Mouse (Mus musculus) forebrain, postnatal 0 days (tissue): ENCODE measurements around the gene Efcab11. TPM values are rescaled to one million over a fixed set of nuclear protein-coding genes. Genes with fewer than 3 reads are reported as not detected.

Experiments used
- ATAC-seq: fragments of 200-750 bp; cut with Nextera tagmentation; 2 replicates; pipeline ENCODE4 v1.8.0; 2017; ENCODE audit warnings: mild to moderate bottlenecking, moderate library complexity
- DNase-seq: peaks from one replicate; pipeline ENCODE4 v3.0.0-alpha.2; 2015
- H3K27ac ChIP-seq: fragments of 300-500 bp; sonication (generic); 2 replicates; pipeline ENCODE4 v1.5.1; 2014; ENCODE audit warnings: low read depth, mild to moderate bottlenecking, antibody characterized with exemption, low read length, moderate library complexity, mixed read lengths
- H3K27me3 ChIP-seq: fragments of 300-500 bp; sonication (generic); 2 replicates; pipeline ENCODE4 v1.6.1; 2014; ENCODE audit warnings: mild to moderate bottlenecking, low read length, mixed read lengths; ENCODE audit not compliant: insufficient read depth
- H3K36me3 ChIP-seq: fragments of 300-500 bp; sonication (generic); 2 replicates; pipeline ENCODE4 v1.6.1; 2014; ENCODE audit warnings: mild to moderate bottlenecking, moderate library complexity; ENCODE audit not compliant: insufficient read depth
- H3K4me1 ChIP-seq: fragments of 300-500 bp; sonication (generic); 2 replicates; pipeline ENCODE4 v1.6.1; 2014; ENCODE audit warnings: antibody characterized with exemption; ENCODE audit not compliant: insufficient read depth
- H3K4me2 ChIP-seq: fragments of 300-500 bp; sonication (generic); 2 replicates; pipeline ENCODE4 v1.6.1; 2014; ENCODE audit warnings: low read depth, mild to moderate bottlenecking, moderate library complexity
- H3K4me3 ChIP-seq: fragments of 300-500 bp; sonication (generic); 2 replicates; pipeline ENCODE4 v1.5.1; 2014; ENCODE audit warnings: low read depth, low read length, mixed read lengths
- H3K9ac ChIP-seq: fragments of 300-500 bp; sonication (generic); 2 replicates; pipeline ENCODE4 v1.6.1; 2014; ENCODE audit warnings: mild to moderate bottlenecking
- H3K9me3 ChIP-seq: fragments of 300-500 bp; sonication (generic); 2 replicates; pipeline ENCODE4 v1.6.1; 2016; ENCODE audit warnings: low read length
- CTCF ChIP-seq: sonication (generic); IDR thresholded peaks from 2 replicates; pipeline ENCODE4 v1.5.1; 2016; ENCODE audit warnings: antibody characterized with exemption, control low read depth, low read depth
- WGBS: fragments of 180-500 bp; shearing (Covaris S2); extraction: QIAGEN DNeasy Blood & Tissue Kit; methylation state at CpG from one replicate; pipeline ENCODE4 v1.1.7; 2014; 5-methylcytosine and 5-hydroxymethylcytosine counted together
- polyA plus RNA-seq: library from polyadenylated mRNA; unstranded; fragments of >200 nt; fragmentation: Nextera tagmentation; extraction: Ambion mirVana; gene quantifications from 2 replicates; pipeline ENCODE4 v1.2.1, GENCODE M21; 2015
- total RNA-seq: library from RNA; depleted of rRNA; stranded (reverse); fragments of >200 nt; gene quantifications from 2 replicates; pipeline ENCODE4 v1.2.3, GENCODE M21; 2014

Efcab11 gene
- total and polyA plus RNA-seq, 2 experiments from 2014 or later: 3.3 to 3.7 TPM

DNA sequence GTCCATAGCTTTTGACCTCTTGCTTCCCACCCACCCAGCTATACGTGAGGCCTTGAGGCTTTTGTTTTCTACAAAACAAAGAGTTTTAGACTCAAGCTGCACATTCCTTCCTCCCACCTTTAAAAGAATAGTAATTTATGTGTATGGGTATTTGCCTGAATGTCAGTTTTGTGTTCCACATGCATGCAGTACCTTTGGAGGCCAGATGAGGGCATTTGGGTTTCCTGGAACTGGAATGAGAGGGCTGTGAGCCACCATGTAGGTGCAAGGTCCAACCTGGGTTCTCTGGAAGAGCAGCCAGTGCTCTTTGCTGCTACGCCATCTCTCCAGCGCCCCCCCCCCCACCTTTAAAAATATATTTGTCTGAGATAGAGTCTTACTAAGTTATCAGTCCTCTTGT is 36.8 kb upstream of the Efcab11 start:
- no peak for ATAC-seq
- DNase-seq: no peak
- H3K27me3 ChIP-seq: no peaks in the 10 kb centered on the region
- no peak overlapping the region for H3K4me3 ChIP-seq
- H3K27ac ChIP-seq: no peak overlapping the region
- H3K4me1 ChIP-seq: peaks cover 5% of the 10 kb centered on the region
- no peak overlapping the region for H3K4me2 ChIP-seq
- 75% methylated on average over 3 of the region's 3 CpGs for WGBS
- no peak overlapping the region for H3K9ac ChIP-seq
- H3K36me3 ChIP-seq: peaks cover 19% of the 10 kb centered on the region
- no peaks in the 10 kb centered on the region for H3K9me3 ChIP-seq
- peak; percentile 72 for TF ChIP-seq CTCF

DNA sequence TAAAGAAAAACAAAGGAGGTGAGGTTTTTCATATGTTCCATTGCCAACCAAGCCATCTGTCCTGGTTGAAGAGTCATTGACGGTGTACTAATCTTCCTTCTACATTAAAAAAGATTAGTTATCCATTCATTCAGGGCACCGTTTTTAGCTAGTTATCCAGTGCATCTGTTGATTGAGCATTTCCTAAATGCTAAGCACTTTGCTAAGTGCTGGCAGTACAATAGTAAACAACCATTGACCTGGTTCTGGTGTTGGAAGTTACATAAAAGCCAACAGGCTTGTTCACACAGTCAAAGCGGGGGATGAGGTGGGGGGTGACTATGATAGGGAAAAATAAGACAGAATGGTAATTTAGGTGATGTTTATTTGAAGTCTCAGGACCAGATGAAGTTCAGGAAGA is 35.4 kb upstream of the Efcab11 start:
- peaks cover 28% of the 10 kb centered on the region for H3K36me3 ChIP-seq
- H3K4me1 ChIP-seq: peaks cover 5% of the 10 kb centered on the region
- H3K9me3 ChIP-seq: no peaks in the 10 kb centered on the region
- H3K4me3 ChIP-seq: no peak overlapping the region
- H3K27me3 ChIP-seq: no peaks in the 10 kb centered on the region
- no peak for ATAC-seq
- no peak overlapping the region for H3K9ac ChIP-seq
- H3K27ac ChIP-seq: no peak overlapping the region
- WGBS: 79% methylated on average over 3 of the region's 3 CpGs
- H3K4me2 ChIP-seq: no peak overlapping the region
- DNase-seq: no peak
- no peak for TF ChIP-seq CTCF

DNA sequence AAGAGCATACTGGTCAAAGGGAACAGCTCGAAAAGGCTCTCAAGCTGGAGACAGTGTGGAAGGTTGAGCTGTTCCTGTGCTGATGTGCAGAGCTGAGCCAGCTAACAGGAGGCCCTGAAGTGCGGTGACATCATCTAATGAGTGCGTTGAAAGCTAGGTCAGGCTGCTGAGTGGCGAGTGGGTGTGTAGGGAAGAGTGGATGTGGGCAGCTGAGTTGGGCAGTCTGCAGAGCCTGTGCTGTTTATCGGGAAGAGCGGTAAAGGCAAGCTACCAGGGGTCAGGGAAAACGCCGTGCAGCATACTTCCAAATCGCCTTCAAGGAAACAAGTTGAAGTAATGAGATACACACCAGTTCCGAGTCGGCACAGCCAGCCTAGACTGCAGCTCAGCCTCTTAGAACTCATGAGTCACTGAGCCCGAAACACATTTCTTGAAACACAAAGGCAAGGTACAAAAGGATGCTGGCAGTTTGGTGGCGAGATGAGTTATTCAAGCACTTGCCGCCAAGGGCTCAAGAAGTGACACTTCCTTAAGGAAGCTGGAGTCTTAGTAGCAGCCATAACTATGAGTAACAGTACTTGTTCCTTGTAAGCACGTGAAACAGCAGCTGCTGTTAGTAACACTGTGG is 33.7 kb upstream of the Efcab11 start:
- Histone ChIP-seq H3K36me3 (peaks cover 36% of the 10 kb centered on the region), H3K4me1 (no peaks in the 10 kb centered on the region; the same call in 1 of the 2 replicates), H3K27ac (no peak overlapping the region), H3K27me3 (no peaks in the 10 kb centered on the region), H3K9me3 (no peaks in the 10 kb centered on the region), H3K9ac (no peak overlapping the region), H3K4me2 (no peak overlapping the region), H3K4me3 (no peak overlapping the region)
- DNase-seq (no peak), ATAC-seq (no peak)
- WGBS: 86% methylated on average over 15 of the region's 15 CpGs
- no peak for TF ChIP-seq CTCF

DNA sequence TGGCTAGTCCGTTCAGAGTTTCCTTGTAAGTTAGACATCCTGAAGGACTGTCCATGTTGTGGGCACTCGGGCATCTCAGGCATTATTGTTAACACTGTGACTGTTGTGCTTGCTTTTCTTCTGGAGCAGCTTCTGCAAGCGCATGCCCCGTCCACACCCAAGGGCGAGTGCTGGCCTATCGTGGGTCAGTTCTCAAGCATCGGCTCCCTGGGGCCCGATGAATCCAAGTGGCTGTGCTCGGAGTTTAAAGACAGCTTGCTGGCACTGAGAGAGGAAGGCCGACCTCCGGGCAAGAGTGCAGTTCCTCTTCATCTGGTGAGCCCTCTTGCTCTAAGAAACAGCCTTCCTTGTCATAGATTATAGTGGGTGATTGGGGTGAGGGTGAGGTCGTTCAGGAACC is 27.2 kb upstream of the Efcab11 start:
- no peak overlapping the region for H3K27ac ChIP-seq
- no peaks in the 10 kb centered on the region for H3K4me1 ChIP-seq
- no peak overlapping the region for H3K4me3 ChIP-seq
- no peak overlapping the region for H3K4me2 ChIP-seq
- no peak for TF ChIP-seq CTCF
- H3K9ac ChIP-seq: no peak overlapping the region
- no peaks in the 10 kb centered on the region for H3K27me3 ChIP-seq
- DNase-seq: no peak
- 88% methylated on average over 12 of the region's 12 CpGs for WGBS
- H3K9me3 ChIP-seq: no peaks in the 10 kb centered on the region
- peaks cover 70% of the 10 kb centered on the region for H3K36me3 ChIP-seq
- no peak for ATAC-seq

DNA sequence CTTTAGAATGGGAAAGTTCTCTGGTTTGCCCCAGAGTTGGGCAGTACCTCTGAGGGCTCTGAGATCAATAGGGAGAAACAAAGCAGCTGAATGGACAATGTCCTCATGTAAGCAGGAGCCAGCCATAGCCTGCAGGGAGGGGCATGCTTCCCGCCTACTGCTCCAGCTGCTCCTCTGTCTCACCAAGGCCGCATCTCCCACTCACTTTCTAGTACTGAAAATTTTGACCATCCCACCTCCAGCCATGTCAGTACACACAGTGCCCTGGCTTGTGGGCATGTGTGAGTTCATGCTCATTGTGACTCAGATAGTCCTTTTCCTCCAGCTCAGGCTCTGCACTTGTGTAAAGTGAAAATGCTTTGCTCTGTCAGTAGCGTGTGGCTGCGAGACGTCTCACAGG is 20.3 kb upstream of the Efcab11 start:
- no peak overlapping the region for H3K27ac ChIP-seq
- H3K9me3 ChIP-seq: no peaks in the 10 kb centered on the region
- H3K4me3 ChIP-seq: no peak overlapping the region
- no peaks in the 10 kb centered on the region for H3K4me1 ChIP-seq
- no peak overlapping the region for H3K9ac ChIP-seq
- DNase-seq (no peak), ATAC-seq (no peak)
- 90% methylated on average over 5 of the region's 5 CpGs for WGBS
- H3K27me3 ChIP-seq: no peaks in the 10 kb centered on the region
- TF ChIP-seq CTCF: no peak
- no peak overlapping the region for H3K4me2 ChIP-seq
- peaks cover 76% of the 10 kb centered on the region for H3K36me3 ChIP-seq

DNA sequence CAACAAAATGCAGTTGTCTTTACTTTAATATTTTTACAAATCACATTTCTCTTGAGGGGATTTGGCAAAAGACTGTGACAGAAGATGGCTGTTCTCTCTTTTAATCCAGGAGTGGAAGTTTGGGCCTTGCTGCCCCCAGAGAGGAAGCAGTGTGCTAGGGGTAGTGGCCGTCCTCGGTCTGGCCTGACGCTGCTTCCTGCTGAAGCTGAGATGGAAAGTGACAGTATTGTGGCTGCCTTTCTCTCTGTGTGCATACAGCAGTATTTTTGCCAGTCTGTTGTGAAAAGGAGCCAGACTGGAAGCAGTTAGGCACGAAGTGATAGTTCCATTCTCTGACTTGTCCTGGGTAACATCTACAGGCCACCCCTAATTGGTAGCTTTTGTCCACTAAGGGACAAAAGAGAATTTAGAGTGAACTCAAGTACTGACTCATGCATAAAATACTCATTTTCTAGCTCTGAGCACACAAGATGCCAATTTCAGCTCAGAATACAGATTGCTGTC is 18.7 kb upstream of the Efcab11 start:
- no peak for TF ChIP-seq CTCF
- H3K27me3 ChIP-seq: no peaks in the 10 kb centered on the region
- H3K4me3 ChIP-seq: no peak overlapping the region
- H3K4me2 ChIP-seq: no peak overlapping the region
- no peak; the same call in 1 of the 2 replicates for ATAC-seq
- no peaks in the 10 kb centered on the region for H3K9me3 ChIP-seq
- DNase-seq: no peak
- no peak overlapping the region for H3K9ac ChIP-seq
- no peak overlapping the region for H3K27ac ChIP-seq
- 41% methylated on average over 4 of the region's 4 CpGs for WGBS
- H3K36me3 ChIP-seq: peaks cover 72% of the 10 kb centered on the region
- H3K4me1 ChIP-seq: no peaks in the 10 kb centered on the region

DNA sequence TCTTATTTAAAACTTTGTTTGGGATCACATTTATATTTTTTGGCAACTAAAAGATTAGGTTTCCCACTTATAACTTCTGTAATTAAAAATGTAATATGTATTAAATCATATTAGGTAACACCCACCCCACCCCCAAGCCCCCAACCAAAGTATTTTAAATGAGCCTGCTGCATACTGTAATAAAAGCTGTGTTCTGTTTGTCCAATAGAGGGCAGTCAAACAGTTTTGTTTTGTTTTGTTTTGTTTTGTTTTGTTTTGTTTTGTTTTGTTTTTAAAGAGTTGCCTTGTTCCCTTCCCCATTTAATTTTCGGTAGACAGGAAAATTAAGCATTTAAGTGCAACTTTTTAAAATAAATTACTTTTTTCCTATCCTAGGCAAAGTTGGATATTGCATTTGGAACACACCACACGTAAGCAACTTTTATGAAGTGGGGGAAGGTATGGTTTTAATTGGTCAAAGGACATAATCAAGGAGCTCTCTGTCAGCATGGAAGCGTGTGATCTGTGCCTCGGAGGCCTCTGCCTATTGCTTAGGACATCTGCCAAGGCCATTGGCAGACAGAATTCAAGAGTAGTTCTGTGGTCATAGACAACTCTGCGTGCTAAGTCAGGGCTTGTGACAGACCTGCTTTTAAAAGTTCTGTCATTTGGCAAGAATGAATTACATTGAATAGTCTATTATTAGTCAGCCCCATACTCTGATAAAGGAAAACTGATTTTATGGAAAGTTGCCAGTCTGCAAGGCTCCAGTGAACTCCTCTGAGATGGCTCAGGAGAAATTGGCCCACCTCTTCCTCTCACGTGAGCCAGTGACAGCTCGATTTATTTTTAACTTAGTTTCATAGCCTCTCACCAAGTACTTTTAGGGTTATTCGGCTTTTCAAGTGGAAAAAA is 18.0 kb upstream of the Efcab11 start:
- Histone ChIP-seq H3K36me3 (peaks cover 70% of the 10 kb centered on the region), H3K27me3 (no peaks in the 10 kb centered on the region), H3K4me3 (no peak overlapping the region), H3K27ac (no peak overlapping the region), H3K9me3 (no peaks in the 10 kb centered on the region), H3K9ac (no peak overlapping the region), H3K4me2 (no peak overlapping the region), H3K4me1 (no peaks in the 10 kb centered on the region)
- 59% methylated on average over 8 of the region's 8 CpGs for WGBS
- ATAC-seq: no peak
- DNase-seq: no peak
- peak; percentile 43 for TF ChIP-seq CTCF
